Mouse (Mus musculus) testis, postnatal 14 days (tissue): ENCODE results near the gene Zmiz1.
A peak's percentile ranks its signal among the peaks of the same experiment; 100 is the strongest.

ENCODE experiments used
- DNase-seq: peaks from one replicate; pipeline ENCODE4 v3.0.0; 2021; ENCODE audit warnings: low spot score

The Zmiz1 gene

GRCm38 (mm10) chr14:25695059-25695458 lies 236.1 kb downstream of the Zmiz1 start:
- DNase-seq, result no peak

GRCm38 (mm10) chr14:25696356-25696755 lies 237.4 kb downstream of the Zmiz1 start:
- no peak for DNase-seq

DNA sequence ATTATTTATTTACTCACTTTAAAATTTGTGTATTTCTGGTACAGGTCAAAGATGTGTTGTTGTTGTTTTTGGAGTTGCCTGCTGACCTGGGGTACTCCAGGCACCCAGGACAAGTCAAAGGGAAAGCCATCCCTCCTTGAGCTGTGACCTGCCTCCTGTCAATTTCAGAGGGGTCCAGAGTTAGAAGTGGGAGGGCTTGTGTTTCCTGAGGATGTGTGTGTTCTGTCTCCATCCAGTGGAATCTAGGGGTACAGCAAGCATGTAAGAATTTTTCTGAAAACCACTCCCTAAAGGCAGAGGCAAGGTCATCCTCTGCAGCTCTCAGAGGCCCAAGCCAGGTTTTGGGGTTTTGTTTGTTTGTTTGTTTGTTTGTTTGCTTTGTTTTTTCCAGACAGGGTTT lies 243.0 kb downstream of the Zmiz1 start:
- no peak for DNase-seq

DNA sequence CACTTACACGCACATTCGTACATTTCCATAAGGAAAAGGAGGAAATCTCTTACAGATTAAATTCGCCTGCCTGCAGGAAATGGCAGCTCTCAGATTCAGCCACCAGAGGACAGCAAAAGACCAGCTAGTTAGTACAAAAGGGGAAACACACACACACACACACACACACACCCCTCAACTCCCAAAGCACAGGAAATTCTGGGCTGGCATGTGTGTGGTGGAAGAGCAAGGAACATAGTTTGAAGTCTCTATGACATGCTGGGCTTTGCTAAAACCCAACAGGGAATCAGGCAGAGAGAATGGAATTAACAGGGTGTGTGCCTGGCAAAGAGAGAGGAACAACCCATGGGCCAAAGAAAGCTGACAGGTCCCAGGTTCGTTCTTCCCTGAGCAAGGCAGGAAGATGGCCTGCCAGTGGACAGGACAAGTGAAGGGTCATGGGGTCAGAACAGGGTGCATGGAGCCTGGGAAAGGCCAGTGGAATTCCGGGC lies 248.8 kb downstream of the Zmiz1 start:
- no peak for DNase-seq

- peak; percentile 46 for DNase-seq
Observed at GRCm38 (mm10) chr14:25708451-25708850, 249.5 kb downstream of the Zmiz1 start.

- peak; percentile 63 for DNase-seq
Observed at GRCm38 (mm10) chr14:25708917-25709316, 249.9 kb downstream of the Zmiz1 start.

DNA sequence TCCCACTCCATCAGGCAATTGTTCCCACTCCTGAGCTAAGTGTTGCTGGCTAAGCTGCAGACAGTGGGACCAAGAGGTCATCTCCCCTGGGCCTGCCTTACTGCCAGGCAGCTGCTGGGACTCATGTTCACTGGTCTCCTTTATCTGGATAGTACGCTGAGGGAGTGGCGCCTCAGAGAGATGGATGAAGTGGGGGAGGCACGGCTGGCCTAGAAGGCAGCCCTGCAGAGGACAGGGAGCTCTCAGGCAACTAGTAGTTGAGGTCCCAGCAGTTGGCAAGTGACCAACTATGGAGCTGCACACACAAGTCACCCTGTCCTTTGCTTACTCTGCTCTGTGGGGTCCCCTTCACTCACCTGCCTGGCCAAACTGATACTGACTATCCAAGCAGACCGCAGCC lies 251.1 kb downstream of the Zmiz1 start:
- peak; percentile 63 for DNase-seq

DNA sequence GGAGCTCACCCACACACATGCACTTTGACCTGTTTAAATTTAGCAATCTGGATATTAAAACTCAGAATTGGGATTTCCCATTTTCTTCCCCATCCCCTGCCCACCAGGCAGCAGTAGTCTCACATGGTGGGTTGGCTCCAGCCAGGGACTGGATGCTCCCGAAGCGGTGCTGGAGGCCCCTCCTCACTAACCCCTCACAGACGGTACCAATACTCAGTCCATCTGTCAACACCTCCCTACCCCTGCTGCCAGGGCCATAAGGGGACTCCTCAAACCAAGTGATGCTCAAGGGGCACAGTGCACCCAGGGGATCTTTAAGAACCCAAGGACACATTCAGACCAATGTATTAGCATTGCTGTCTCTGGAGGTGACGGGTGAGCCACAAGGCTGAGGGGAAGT lies 251.7 kb downstream of the Zmiz1 start:
- no peak for DNase-seq

- DNase-seq, result no peak
Observed at GRCm38 (mm10) chr14:25711177-25711576, 252.2 kb downstream of the Zmiz1 start.

- DNase-seq, result no peak
Observed at GRCm38 (mm10) chr14:25711602-25712001, 252.6 kb downstream of the Zmiz1 start.

DNA sequence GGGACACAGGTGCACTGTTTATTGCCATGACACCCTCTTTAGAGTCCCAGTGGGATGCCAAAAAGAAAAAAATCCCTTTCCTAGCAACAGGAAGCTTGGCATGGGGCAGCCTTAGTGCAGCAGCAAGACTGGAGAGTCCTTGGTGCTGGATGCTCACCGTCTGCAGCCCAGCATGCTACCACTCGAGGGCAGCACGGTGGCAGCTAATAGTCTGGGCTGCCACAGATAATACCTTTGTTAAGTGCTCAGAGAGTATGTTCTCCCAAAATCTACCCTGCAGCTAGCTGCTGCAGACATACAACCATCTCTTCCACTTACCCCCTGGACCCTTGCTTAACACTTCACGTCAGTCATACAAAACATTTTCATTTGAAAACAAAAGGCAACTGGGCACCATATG lies 254.5 kb downstream of the Zmiz1 start:
- no peak for DNase-seq
